Mouse (Mus musculus) lung, adult 18-20 months (tissue): ENCODE data around the gene Gorab.

Source experiments
- DNase-seq, 2 experiments: peaks; one replicate each; pipeline ENCODE4 v3.0.0; 2022; ENCODE audit warnings: mixed read lengths in 2 of 2

Gorab gene

DNA sequence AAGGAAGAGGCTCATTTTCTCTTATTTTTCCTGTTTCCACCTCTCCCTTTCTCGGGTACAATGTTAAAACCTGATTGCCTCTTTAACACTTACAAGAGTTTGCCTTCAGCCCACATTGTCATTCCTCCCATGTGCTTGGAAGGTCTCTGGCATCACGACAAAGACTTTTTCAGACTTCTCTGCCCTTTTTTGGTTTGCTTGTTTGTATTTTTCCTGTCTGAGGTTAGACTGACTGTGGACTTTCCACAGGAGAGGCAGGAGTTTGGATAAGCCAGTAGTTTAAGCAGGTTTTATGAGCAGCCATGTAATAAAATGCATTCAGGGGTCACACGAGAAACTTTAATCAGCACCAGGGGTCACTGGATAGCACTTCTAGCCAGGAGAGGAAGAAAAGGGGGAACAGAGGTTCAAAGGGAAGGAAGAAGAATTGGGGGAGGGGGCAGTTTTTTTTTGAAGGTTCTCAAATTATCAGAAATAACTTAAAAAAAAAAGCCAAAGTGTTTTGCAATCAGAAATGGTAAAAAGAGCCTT is 47.8 kb downstream of the Gorab start:
- DNase-seq = no peak

DNA sequence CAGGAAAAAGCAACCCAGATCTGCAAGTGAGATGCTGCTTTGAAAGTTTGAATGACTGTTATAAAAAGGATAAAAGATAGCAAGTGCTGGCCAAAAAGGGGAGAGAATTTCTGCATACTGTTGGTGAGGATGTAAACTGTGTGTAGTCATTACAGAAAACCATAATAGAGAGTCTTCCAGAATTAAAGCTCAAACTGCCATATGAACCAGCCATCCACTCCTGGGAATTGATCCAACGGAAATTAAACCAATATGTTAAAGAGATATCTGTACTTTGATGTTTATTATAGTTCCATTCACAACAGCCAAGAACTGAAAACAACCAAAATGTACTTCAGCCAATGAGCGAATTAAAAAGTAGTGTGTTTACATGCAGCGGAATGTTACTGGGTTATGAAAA is 52.5 kb downstream of the Gorab start:
- no peak for DNase-seq

- no peak for DNase-seq
Observed at GRCm38 (mm10) chr1:163345541-163345940, 57.9 kb downstream of the Gorab start.

- DNase-seq = no peak
Observed at GRCm38 (mm10) chr1:163344931-163345330, 58.5 kb downstream of the Gorab start.

DNA sequence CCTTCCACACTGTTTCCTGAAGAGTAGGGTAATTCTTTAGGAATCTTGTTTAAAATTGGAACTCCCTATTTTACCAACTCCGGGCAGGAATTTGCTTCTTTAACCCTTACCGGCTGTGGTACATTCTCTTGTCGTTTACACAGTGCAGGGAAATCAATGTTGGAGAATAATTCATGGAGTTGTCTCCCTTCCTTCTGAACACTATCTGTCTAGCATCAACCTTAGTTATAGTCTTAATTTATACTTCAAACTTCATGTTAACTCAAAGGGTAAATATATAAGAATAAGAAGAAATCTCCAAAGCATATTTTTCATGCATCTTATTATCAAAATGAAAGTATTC is 64.3 kb downstream of the Gorab start:
- no peak for DNase-seq

DNA sequence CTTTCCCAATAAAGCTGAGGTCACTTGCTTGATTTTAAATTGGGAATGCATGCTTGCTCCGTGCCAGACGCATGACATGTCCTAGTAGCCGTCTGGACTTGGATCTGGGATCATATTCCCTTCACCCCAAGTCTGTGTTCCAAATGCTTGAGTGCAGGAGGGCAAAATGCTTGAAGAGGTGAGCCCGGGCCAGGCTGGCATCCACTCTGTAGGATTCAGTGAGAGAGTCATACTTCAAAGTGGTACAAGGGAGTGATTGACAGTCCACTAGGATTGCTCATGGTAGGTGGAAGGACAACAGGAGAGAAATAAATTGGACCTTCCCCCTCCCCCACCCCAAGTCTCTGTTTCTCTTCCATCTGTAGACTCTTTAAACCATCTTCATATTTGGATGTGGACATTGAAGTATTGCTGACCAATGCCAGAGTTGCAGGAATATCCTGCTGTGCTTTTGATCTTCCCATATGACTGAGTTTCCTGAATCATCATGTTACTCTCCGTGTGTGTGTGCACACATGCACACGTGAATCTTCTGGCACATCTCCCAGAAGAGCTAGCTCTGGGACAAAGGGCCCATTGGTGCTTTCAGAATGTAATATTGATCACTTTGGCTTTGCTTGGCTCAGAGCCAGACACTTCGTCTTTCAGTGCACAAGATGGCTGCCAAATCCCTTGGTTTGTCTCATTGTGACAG is 64.8 kb downstream of the Gorab start:
- DNase-seq = no peak

DNA sequence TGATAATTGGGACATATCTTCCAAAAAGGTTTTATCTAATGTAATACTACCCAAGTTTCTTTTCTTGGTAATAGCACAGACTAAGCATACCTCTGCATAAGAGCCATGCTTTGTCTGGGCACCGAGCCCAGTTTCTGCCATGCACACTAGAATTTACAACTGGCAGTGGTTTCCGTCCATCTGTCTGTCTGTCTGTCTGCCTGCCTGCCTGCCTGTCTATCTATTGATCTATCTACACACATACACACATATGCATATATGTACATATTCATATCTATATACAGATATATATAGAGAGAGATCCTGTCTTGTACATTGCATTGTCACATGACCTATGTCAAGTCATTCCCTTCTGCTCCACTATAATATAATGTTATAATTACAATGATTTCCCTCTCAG is 65.6 kb downstream of the Gorab start:
- no peak for DNase-seq
